Mouse (Mus musculus): ENCODE results near the gene Crybg1. TPM values are rescaled to one million over a fixed set of nuclear protein-coding genes. Genes with fewer than 3 reads are reported as not detected.

Gene Crybg1
- polyA plus RNA-seq, 1 experiment from 2014 or later = 0.37 TPM

- H3K4me1 ChIP-seq = no peaks in the 10 kb centered on the region
These were observed 10.4 kb downstream of the Crybg1 start for GRCm38 (mm10) chr10:44138137-44138855.

GRCm38 (mm10) chr10:44126047-44126446, 22.6 kb downstream of the Crybg1 start:
- ATAC-seq (ENCODE audit: borderline replicate concordance, extremely low read depth, low FRiP score, low TSS enrichment) = no peak
- 78% methylated on average over 5 of the region's 5 CpGs for WGBS
- no peak overlapping the region for H3K27ac ChIP-seq
- H3K9me3 ChIP-seq = no peaks in the 10 kb centered on the region
- H3K4me1 ChIP-seq = no peaks in the 10 kb centered on the region
- H3K27me3 ChIP-seq = no peaks in the 10 kb centered on the region
- no peak overlapping the region for H3K4me2 ChIP-seq
- no peak overlapping the region for H3K9ac ChIP-seq
- H3K36me3 ChIP-seq = no peaks in the 10 kb centered on the region
- H3K4me3 ChIP-seq = no peak overlapping the region

More at GRCm38 (mm10) chr10:44138137-44138855, 10.4 kb downstream of the Crybg1 start:
- Histone ChIP-seq H3K36me3 (no peaks in the 10 kb centered on the region), H3K27ac (no peak overlapping the region), H3K4me3 (no peak overlapping the region), H3K9me3 (no peaks in the 10 kb centered on the region), H3K4me2 (no peak overlapping the region), H3K9ac (no peak overlapping the region), H3K27me3 (no peaks in the 10 kb centered on the region)
- ATAC-seq (ENCODE audit: borderline replicate concordance, extremely low read depth, low FRiP score, low TSS enrichment) = no peak
- WGBS = 36% methylated on average over 13 of the region's 13 CpGs

- Histone ChIP-seq H3K4me2 (no peak overlapping the region), H3K4me1 (no peaks in the 10 kb centered on the region), H3K27ac (no peak overlapping the region), H3K4me3 (no peak overlapping the region), H3K36me3 (no peaks in the 10 kb centered on the region), H3K27me3 (no peaks in the 10 kb centered on the region), H3K9me3 (no peaks in the 10 kb centered on the region), H3K9ac (no peak overlapping the region)
- 38% methylated on average over 6 of the region's 6 CpGs for WGBS
- no peak for ATAC-seq (ENCODE audit: borderline replicate concordance, extremely low read depth, low FRiP score, low TSS enrichment)
These were observed 24.2 kb downstream of the Crybg1 start for GRCm38 (mm10) chr10:44124400-44124933.

DNA sequence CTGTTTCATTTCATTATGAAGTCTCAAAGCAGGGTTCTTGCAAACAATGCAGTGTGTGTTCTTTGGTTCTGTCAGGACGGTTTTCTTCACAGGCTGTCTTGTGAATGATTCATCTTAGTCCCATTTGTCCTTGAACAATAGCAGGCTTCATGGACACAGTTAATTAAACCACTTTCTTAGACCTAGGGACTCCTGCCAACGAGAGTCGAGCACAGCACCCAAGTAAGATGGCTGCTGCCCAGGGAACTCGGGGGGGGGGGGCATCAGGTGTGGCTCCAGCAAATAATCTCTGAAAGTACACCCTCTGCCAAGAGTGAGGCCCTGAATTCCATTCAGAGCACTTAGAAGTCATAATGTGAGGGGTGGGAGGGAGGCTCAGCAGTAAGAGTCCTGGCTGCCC, 30.0 kb downstream of the Crybg1 start:
- Histone ChIP-seq H3K36me3 (no peaks in the 10 kb centered on the region), H3K27me3 (no peaks in the 10 kb centered on the region), H3K4me2 (no peak overlapping the region), H3K4me1 (peaks cover 7% of the 10 kb centered on the region), H3K9ac (no peak overlapping the region), H3K27ac (no peak overlapping the region), H3K9me3 (no peaks in the 10 kb centered on the region), H3K4me3 (no peak overlapping the region)
- WGBS = 31% methylated on average over 4 of the region's 4 CpGs
- no peak for ATAC-seq (ENCODE audit: borderline replicate concordance, extremely low read depth, low FRiP score, low TSS enrichment)

GRCm38 (mm10) chr10:44116796-44117195, 31.9 kb downstream of the Crybg1 start:
- no peaks in the 10 kb centered on the region for H3K9me3 ChIP-seq
- H3K4me2 ChIP-seq = no peak overlapping the region
- H3K4me3 ChIP-seq = no peak overlapping the region
- H3K27me3 ChIP-seq = no peaks in the 10 kb centered on the region
- no peak for ATAC-seq (ENCODE audit: borderline replicate concordance, extremely low read depth, low FRiP score, low TSS enrichment)
- no peak overlapping the region for H3K27ac ChIP-seq
- H3K9ac ChIP-seq = no peak overlapping the region
- H3K4me1 ChIP-seq = peaks cover 7% of the 10 kb centered on the region
- no peaks in the 10 kb centered on the region for H3K36me3 ChIP-seq
- WGBS = 77% methylated on average over 5 of the region's 5 CpGs

DNA sequence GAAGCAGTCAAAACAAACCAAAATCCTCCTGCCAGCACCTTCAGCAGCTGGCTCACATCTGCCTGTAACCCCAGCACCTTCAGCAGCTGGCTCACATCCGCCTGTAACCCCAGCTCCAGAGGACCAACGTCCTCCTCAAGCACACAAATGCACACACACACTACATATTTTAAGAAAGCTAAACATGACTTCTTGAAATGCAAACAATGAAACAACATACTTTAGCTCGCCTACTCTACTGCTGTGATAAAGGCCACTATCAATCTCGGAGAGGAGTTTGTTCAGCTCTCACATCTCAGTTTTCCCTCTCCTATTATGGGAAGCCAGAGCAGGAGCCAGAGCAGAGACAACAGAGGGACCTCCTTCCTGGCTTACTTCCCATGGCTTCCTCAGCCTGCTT, 34.0 kb downstream of the Crybg1 start:
- H3K9ac ChIP-seq = no peak overlapping the region
- ATAC-seq (ENCODE audit: borderline replicate concordance, extremely low read depth, low FRiP score, low TSS enrichment) = no peak; the same call in 1 of the 2 replicates
- H3K27ac ChIP-seq = no peak overlapping the region
- H3K36me3 ChIP-seq = no peaks in the 10 kb centered on the region
- WGBS = 11% methylated on average over 4 of the region's 4 CpGs
- no peak overlapping the region for H3K4me2 ChIP-seq
- H3K27me3 ChIP-seq = no peaks in the 10 kb centered on the region
- H3K4me3 ChIP-seq = no peak overlapping the region
- no peaks in the 10 kb centered on the region for H3K9me3 ChIP-seq
- H3K4me1 ChIP-seq = peaks cover 7% of the 10 kb centered on the region

DNA sequence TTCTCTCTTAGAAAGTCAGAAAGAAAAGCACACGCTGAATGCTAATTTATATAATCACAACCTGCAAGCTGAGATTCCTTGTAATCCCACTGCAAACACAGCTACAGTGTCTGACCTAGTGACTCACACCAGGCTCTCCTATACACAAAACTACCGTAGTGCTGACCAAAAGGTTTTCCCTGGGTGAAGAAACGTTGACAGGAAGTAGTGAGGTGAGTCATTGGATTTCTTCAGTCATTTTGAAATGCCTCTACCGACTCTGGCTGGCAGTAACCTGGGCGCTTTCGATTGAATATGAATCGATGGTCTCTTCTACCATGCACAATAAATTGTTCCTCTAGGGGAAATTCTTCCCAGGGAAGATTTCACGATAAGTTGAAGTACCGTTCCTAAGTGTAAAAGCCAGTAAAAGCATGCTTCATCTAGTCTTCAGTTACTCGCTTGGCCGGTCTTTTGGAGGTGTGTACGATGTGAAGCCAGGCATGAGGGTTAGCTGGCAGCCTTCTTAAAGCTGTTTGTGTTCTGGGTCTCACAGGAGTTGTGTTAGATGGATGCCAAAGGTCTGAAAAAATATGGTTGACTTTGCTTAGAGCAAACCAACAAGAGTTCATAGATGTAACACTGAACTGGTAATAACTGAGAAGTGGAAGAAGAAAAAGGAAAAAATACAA, 36.5 kb downstream of the Crybg1 start:
- H3K9me3 ChIP-seq = no peaks in the 10 kb centered on the region
- H3K9ac ChIP-seq = no peak overlapping the region
- WGBS = 67% methylated on average over 12 of the region's 12 CpGs
- no peak overlapping the region for H3K4me3 ChIP-seq
- no peaks in the 10 kb centered on the region for H3K36me3 ChIP-seq
- H3K4me1 ChIP-seq = peaks cover 7% of the 10 kb centered on the region
- no peak overlapping the region for H3K4me2 ChIP-seq
- ATAC-seq (ENCODE audit: borderline replicate concordance, extremely low read depth, low FRiP score, low TSS enrichment) = no peak
- no peaks in the 10 kb centered on the region for H3K27me3 ChIP-seq
- H3K27ac ChIP-seq = no peak overlapping the region

- Histone ChIP-seq H3K4me3 (no peak overlapping the region), H3K36me3 (no peaks in the 10 kb centered on the region), H3K9ac (no peak overlapping the region), H3K27me3 (no peaks in the 10 kb centered on the region), H3K4me2 (no peak overlapping the region), H3K4me1 (peaks cover 7% of the 10 kb centered on the region), H3K27ac (no peak overlapping the region), H3K9me3 (no peaks in the 10 kb centered on the region)
- WGBS = 70% methylated on average over 10 of the region's 10 CpGs
- ATAC-seq (ENCODE audit: borderline replicate concordance, extremely low read depth, low FRiP score, low TSS enrichment) = no peak
These were observed 37.5 kb downstream of the Crybg1 start for GRCm38 (mm10) chr10:44111168-44111567.

GRCm38 (mm10) chr10:44110460-44110859, 38.2 kb downstream of the Crybg1 start:
- Histone ChIP-seq H3K4me1 (peaks cover 7% of the 10 kb centered on the region), H3K27me3 (no peaks in the 10 kb centered on the region), H3K9me3 (no peaks in the 10 kb centered on the region), H3K9ac (no peak overlapping the region), H3K27ac (no peak overlapping the region), H3K36me3 (no peaks in the 10 kb centered on the region), H3K4me3 (no peak overlapping the region), H3K4me2 (no peak overlapping the region)
- ATAC-seq (ENCODE audit: borderline replicate concordance, extremely low read depth, low FRiP score, low TSS enrichment) = no peak

GRCm38 (mm10) chr10:44094794-44095193, 53.9 kb downstream of the Crybg1 start:
- Histone ChIP-seq H3K36me3 (no peaks in the 10 kb centered on the region), H3K27me3 (no peaks in the 10 kb centered on the region), H3K27ac (no peak overlapping the region), H3K9ac (no peak overlapping the region), H3K4me3 (no peak overlapping the region), H3K4me1 (no peaks in the 10 kb centered on the region), H3K4me2 (no peak overlapping the region), H3K9me3 (peaks cover 7% of the 10 kb centered on the region)
- 50% methylated on average over 2 of the region's 2 CpGs for WGBS
- peak; percentile 59; the same call in 1 of the 2 replicates for ATAC-seq (ENCODE audit: borderline replicate concordance, extremely low read depth, low FRiP score, low TSS enrichment)

DNA sequence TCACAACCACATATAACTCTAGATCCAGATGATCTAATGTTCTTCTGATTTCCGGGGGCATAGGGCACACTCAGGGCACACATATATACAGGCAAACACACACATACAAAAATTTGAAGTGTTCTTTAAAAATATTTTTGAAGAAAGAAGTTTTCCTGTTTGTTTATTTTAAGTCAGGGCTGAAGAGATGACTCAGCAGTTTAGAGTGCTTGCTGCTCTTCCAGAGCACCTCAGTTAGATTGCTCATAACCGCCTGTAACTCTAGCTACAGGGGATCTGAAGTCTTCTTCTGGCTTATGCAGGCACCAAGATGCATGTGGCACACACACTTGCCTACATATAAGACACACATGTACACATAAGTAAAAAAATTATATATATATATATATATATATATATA, 56.9 kb downstream of the Crybg1 start:
- ATAC-seq (ENCODE audit: borderline replicate concordance, extremely low read depth, low FRiP score, low TSS enrichment) = no peak
- no peak overlapping the region for H3K4me3 ChIP-seq
- no peak overlapping the region for H3K4me2 ChIP-seq
- no peak overlapping the region for H3K9ac ChIP-seq
- no peaks in the 10 kb centered on the region for H3K4me1 ChIP-seq
- no peak overlapping the region for H3K27ac ChIP-seq
- no peaks in the 10 kb centered on the region for H3K27me3 ChIP-seq
- peaks cover 7% of the 10 kb centered on the region for H3K9me3 ChIP-seq
- H3K36me3 ChIP-seq = no peaks in the 10 kb centered on the region
- 79% methylated on average over 2 of the region's 2 CpGs for WGBS

DNA sequence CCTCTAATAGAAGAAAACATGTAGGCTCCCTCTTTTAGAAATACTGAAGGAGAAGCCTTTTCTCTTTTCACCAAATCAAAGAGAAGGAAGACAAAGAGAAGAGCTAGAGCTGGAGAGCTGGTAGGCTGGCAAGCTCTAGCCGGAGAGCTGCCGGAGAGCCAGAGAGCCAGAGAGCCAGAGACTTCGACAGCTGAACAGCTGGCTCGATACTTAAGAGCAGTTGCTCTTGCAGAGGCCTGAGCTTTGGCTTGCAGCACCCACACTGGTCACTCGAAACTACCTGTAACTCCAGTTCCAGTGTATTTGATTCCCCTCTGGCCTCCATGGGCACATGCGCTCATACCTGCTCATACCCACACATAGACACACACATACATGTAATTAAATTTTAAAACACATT, 68.3 kb downstream of the Crybg1 start:
- Histone ChIP-seq H3K9ac (no peak overlapping the region), H3K27ac (no peak overlapping the region), H3K4me2 (no peak overlapping the region), H3K4me1 (no peaks in the 10 kb centered on the region), H3K9me3 (no peaks in the 10 kb centered on the region), H3K36me3 (no peaks in the 10 kb centered on the region), H3K27me3 (no peaks in the 10 kb centered on the region), H3K4me3 (no peak overlapping the region)
- 56% methylated on average over 6 of the region's 6 CpGs for WGBS
- ATAC-seq (ENCODE audit: borderline replicate concordance, extremely low read depth, low FRiP score, low TSS enrichment) = no peak
